Mouse (Mus musculus) embryonic facial prominence, embryonic 11.5 days (tissue): Measurements from ENCODE around the gene Clip2. TPM values are rescaled to one million over a fixed set of nuclear protein-coding genes. Genes with fewer than 3 reads are reported as not detected.

Experiments used
- ATAC-seq: fragments of 200-750 bp; cut with Nextera tagmentation; replicated peaks from 2 replicates; pipeline ENCODE4 v1.8.0; 2017; ENCODE audit warnings: low read depth; ENCODE audit not compliant: insufficient number of reproducible peaks, low FRiP score, low TSS enrichment
- DNase-seq: peaks from one replicate; pipeline ENCODE4 v3.0.0-alpha.2; 2015; ENCODE audit warnings: low spot score
- H3K27ac ChIP-seq: fragments of 300-500 bp; sonication (generic); replicated peaks from 2 replicates; pipeline ENCODE4 v1.5.1; 2014; ENCODE audit warnings: mild to moderate bottlenecking, low read depth, low read length, control low read depth
- H3K27me3 ChIP-seq: fragments of 300-500 bp; sonication (generic); 2 replicates; pipeline ENCODE4 v1.6.1; 2014; ENCODE audit warnings: mild to moderate bottlenecking, low read length, moderate library complexity, mixed read lengths; ENCODE audit not compliant: control insufficient read depth, insufficient read depth
- H3K36me3 ChIP-seq: fragments of 300-500 bp; sonication (generic); replicated peaks from 2 replicates; pipeline ENCODE4 v1.6.1; 2014; ENCODE audit warnings: low read depth, mild to moderate bottlenecking, low read length, moderate library complexity, mixed read lengths; ENCODE audit not compliant: control insufficient read depth, insufficient read depth
- H3K4me1 ChIP-seq: fragments of 300-500 bp; sonication (generic); 2 replicates; pipeline ENCODE4 v1.6.1; 2014; ENCODE audit warnings: low read length, mixed read lengths; ENCODE audit not compliant: control insufficient read depth, insufficient read depth
- H3K4me2 ChIP-seq: fragments of 300-500 bp; sonication (generic); 2 replicates; pipeline ENCODE4 v1.6.1; 2014; ENCODE audit warnings: low read depth, mild to moderate bottlenecking, control low read depth, low read length, moderate library complexity
- H3K4me3 ChIP-seq: fragments of 300-500 bp; sonication (generic); 2 replicates; pipeline ENCODE4 v1.5.1; 2014; ENCODE audit warnings: low read depth, low read length, control low read depth
- H3K9ac ChIP-seq: fragments of 300-500 bp; sonication (generic); replicated peaks from 2 replicates; pipeline ENCODE4 v1.6.1; 2014; ENCODE audit warnings: mild to moderate bottlenecking, control low read depth, low read length
- H3K9me3 ChIP-seq: fragments of 300-500 bp; sonication (generic); replicated peaks from 2 replicates; pipeline ENCODE4 v1.6.1; 2016; ENCODE audit warnings: mild to moderate bottlenecking, low read length, inconsistent platforms, mixed read lengths; ENCODE audit not compliant: control insufficient read depth
- WGBS: fragments of 180-500 bp; shearing (Covaris S2); extraction: QIAGEN DNeasy Blood & Tissue Kit; methylation state at CpG from one replicate; pipeline ENCODE4 v1.1.7; 2014; 5-methylcytosine and 5-hydroxymethylcytosine counted together
- polyA plus RNA-seq: library from polyadenylated mRNA; unstranded; fragments of >200 nt; fragmentation: Nextera tagmentation; extraction: Ambion mirVana; gene quantifications from 2 replicates; pipeline ENCODE4 v1.2.1, GENCODE M21; 2014

The Clip2 gene
- polyA plus RNA-seq, 1 experiment from 2014 or later, result 4.6 TPM

- 80% methylated on average over 16 of the region's 16 CpGs for WGBS
- ATAC-seq, result no peak
- no peak overlapping the region for H3K27ac ChIP-seq
- no peaks in the 10 kb centered on the region for H3K9me3 ChIP-seq
- H3K36me3 ChIP-seq, result no peaks in the 10 kb centered on the region
- no peak overlapping the region for H3K9ac ChIP-seq
- H3K27me3 ChIP-seq, result no peaks in the 10 kb centered on the region
- H3K4me2 ChIP-seq, result no peak overlapping the region
- no peaks in the 10 kb centered on the region for H3K4me1 ChIP-seq
- H3K4me3 ChIP-seq, result no peak overlapping the region
- DNase-seq, result no peak
These were observed 8.4 kb upstream of the Clip2 start for GRCm38 (mm10) chr5:134560450-134561171.

- H3K4me1 ChIP-seq, result no peaks in the 10 kb centered on the region
- ATAC-seq (no peak), DNase-seq (no peak)
- H3K36me3 ChIP-seq, result no peaks in the 10 kb centered on the region
- H3K9me3 ChIP-seq, result no peaks in the 10 kb centered on the region
- H3K27ac ChIP-seq, result no peak within 1 kb of the TSS
- 87% methylated on average over 7 of the region's 7 CpGs for WGBS
- H3K4me2 ChIP-seq, result no peak within 1 kb of the TSS
- no peaks in the 10 kb centered on the region for H3K27me3 ChIP-seq
- no peak within 1 kb of the TSS for H3K9ac ChIP-seq
- no peak within 1 kb of the TSS for H3K4me3 ChIP-seq
These were observed 7.8 kb upstream of the Clip2 start, which contains the start of gene Syna for GRCm38 (mm10) chr5:134560071-134560449. Gene Syna (minus strand): TSS chr5:134560171.

DNA sequence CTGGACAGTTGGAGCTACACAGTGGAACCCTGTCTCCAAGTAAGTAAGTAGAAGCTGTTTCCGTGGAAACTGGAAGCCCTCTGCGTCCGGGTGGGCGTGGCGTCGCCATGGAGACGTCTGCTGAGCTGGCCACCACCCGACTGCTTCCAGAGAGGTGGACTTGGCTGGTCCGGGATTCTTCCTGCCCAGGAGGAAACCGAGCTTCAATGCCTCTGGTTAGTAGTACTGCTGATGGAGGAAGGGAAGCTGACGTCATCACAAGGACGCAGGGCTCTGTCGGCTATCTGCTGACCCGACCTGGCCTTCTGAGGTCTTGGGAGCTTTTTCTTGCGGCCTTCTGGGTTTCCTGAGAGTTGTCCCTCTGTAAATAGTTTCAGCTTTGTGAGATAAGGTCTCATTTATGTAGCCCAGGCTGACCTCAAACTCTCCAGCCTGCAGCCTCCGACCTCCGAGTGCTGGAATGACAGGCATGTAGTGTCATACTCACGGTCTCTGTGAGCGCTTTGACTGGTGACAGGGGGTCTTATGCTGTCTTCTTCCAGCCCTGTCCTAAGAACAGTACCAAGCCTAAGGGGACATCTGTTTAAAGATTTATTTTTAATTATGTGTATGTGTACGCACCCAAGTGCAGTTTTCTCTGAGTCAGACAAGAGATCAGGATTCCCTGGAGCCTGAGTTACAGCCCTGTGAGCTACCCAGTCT is 3.4 kb upstream of the Clip2 start:
- Histone ChIP-seq H3K4me1 (peaks cover 8% of the 10 kb centered on the region), H3K27ac (no peak overlapping the region; the same call in 1 of the 2 replicates), H3K9me3 (no peaks in the 10 kb centered on the region), H3K9ac (no peak overlapping the region), H3K27me3 (no peaks in the 10 kb centered on the region), H3K4me2 (peak overlapping the region; percentile 33), H3K36me3 (no peaks in the 10 kb centered on the region), H3K4me3 (no peak overlapping the region)
- no peak for ATAC-seq
- DNase-seq, result peak; percentile 88
- 9% methylated on average over 20 of the region's 20 CpGs for WGBS

GRCm38 (mm10) chr5:134553951-134554546 is 1.8 kb upstream of the Clip2 start:
- Histone ChIP-seq H3K27ac (no peak overlapping the region), H3K27me3 (no peaks in the 10 kb centered on the region), H3K9me3 (no peaks in the 10 kb centered on the region), H3K9ac (no peak overlapping the region), H3K36me3 (no peaks in the 10 kb centered on the region), H3K4me2 (no peak overlapping the region), H3K4me3 (no peak overlapping the region), H3K4me1 (peaks cover 8% of the 10 kb centered on the region)
- no peak for DNase-seq
- no peak for ATAC-seq
- WGBS, result 86% methylated on average over 5 of the region's 5 CpGs

DNA sequence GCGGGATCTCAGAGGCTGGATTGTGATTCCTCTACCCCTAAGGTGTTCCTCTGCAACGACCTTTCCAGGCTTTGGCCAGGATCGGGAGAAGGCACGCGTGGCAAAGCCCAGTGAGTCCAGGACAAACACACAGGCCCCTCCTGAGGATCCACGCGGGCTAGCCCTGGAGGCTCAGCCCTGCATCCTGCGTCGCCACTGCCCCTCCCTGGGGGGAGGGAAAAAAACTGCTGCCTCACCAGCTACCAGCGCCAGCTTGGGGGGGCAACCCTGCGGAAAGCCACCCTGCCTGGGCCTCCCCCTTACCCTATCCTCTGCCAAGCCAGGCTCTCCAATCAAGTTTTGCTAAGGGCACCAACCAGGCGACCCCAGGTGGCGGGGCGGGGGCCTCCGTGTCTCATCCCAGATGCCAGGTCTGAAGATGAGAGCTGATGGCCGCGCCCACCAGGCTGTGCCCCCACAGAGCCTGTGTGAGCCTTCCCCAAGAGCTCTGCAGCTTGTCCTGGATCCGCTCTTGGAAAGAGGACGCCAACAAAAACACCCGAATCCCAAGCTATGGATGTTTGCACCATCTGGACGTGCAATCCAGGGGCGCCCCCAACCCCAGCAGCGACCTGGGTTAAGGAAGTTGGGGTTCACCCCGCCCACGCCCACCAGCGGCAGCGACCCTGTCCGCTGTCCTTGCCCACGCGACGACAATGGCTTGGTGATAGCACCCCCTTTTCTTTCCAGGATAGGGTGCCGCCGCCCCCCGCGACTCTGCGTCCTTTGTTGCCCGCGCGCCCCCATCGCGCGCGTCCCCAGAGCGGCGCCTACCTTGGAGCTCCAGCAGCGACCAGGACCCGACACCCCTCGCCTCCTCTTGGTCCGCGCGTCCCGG is 763 bp downstream of the Clip2 start:
- ATAC-seq (peak; percentile 17; the same call in 1 of the 2 replicates), DNase-seq (peak; percentile 43)
- Histone ChIP-seq H3K4me2 (peak overlapping the region; percentile 94), H3K9me3 (no peaks in the 10 kb centered on the region), H3K9ac (peak overlapping the region; percentile 90), H3K27me3 (no peaks in the 10 kb centered on the region), H3K27ac (peak overlapping the region; percentile 95), H3K4me3 (peak overlapping the region; percentile 97), H3K36me3 (no peaks in the 10 kb centered on the region), H3K4me1 (peaks cover 8% of the 10 kb centered on the region)
- 2% methylated on average over 52 of the region's 52 CpGs for WGBS

GRCm38 (mm10) chr5:134550836-134551232 is 1.4 kb downstream of the Clip2 start:
- WGBS, result 14% methylated on average over 6 of the region's 6 CpGs
- H3K27ac ChIP-seq, result 0 out of 2 replicates have a peak overlapping the region, but pooled peaks have one; percentile 95
- H3K9ac ChIP-seq, result peak overlapping the region; percentile 90
- H3K4me2 ChIP-seq, result peak overlapping the region; percentile 94
- peak overlapping the region; percentile 97 for H3K4me3 ChIP-seq
- H3K36me3 ChIP-seq, result no peaks in the 10 kb centered on the region
- H3K27me3 ChIP-seq, result no peaks in the 10 kb centered on the region
- H3K9me3 ChIP-seq, result no peaks in the 10 kb centered on the region
- ATAC-seq (no peak), DNase-seq (no peak)
- H3K4me1 ChIP-seq, result peaks cover 8% of the 10 kb centered on the region

DNA sequence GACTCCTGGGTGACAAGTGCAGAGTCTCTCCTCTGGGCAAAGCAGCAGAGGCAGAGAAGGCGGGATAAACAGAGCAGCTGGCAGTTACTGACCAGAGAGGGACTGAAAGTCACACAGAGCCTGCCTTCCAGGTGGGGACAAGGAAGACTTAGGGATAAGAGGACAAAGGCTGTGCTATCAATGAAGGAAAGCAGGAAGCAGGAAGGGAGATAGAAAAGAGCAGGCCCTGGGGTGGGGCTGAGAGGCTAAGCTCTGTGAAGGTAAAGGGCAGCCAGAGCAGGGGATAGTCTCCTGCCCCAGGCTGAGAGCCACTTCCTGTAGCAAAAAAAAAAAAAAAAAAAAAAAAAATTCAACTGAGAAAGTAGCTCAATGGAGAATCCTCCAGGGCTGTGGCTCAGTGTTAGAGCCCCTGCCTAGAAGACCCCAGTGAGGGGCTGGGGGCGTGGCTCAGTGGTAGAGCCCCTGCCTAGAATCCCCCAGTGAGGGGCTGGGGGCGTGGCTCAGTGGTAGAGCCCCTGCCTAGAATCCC is 2.5 kb downstream of the Clip2 start:
- Histone ChIP-seq H3K27ac (no peak overlapping the region), H3K4me1 (peaks cover 8% of the 10 kb centered on the region), H3K9me3 (no peaks in the 10 kb centered on the region), H3K9ac (no peak overlapping the region), H3K4me3 (no peak overlapping the region), H3K27me3 (no peaks in the 10 kb centered on the region), H3K36me3 (no peaks in the 10 kb centered on the region), H3K4me2 (no peak overlapping the region)
- 81% methylated on average over 2 of the region's 3 CpGs for WGBS
- DNase-seq (no peak), ATAC-seq (no peak)
